Mouse (Mus musculus): ENCODE data around the gene Fzr1. TPM values are rescaled to one million over a fixed set of nuclear protein-coding genes. Genes with fewer than 3 reads are reported as not detected.

The Fzr1 gene
- polyA plus RNA-seq, 1 experiment from 2014 or later, result 83.0 TPM

GRCm38 (mm10) chr10:81383802-81384604 is 5.7 kb upstream of the Fzr1 start, which contains the start of the genes Dohh and Gm48551:
TSS of gene Dohh (plus strand) at chr10:81384428.
TSS of gene Gm48551 (plus strand) at chr10:81384466.
- peak; percentile 99 for DNase-seq (ENCODE audit: low spot score)
- peak within 1 kb of the TSS; percentile 85 for H3K9ac ChIP-seq (ENCODE audit: low read depth, low read length)
- no peaks in the 10 kb centered on the region for H3K9me3 ChIP-seq (ENCODE audit: control insufficient read depth, low read length)
- peaks cover 10% of the 10 kb centered on the region; the same call in 1 of the 2 replicates for H3K4me1 ChIP-seq (replicated peaks; ENCODE audit: control insufficient read depth, insufficient read depth, low read length)
- peak within 1 kb of the TSS; percentile 91 for H3K4me2 ChIP-seq (replicated peaks; ENCODE audit: low read depth, low read length)
- peaks cover 4% of the 10 kb centered on the region; the same call in 1 of the 2 replicates for H3K36me3 ChIP-seq (ENCODE audit: control insufficient read depth, insufficient read depth, low read length)
- peak within 1 kb of the TSS; percentile 72; the same call in 1 of the 2 replicates for H3K27ac ChIP-seq (ENCODE audit: low read depth, low read length)
- H3K27me3 ChIP-seq (ENCODE audit: control insufficient read depth, insufficient read depth, low read length), result no peaks in the 10 kb centered on the region
- H3K4me3 ChIP-seq (ENCODE audit: low read depth, low read length), result peak within 1 kb of the TSS; percentile 96
- 5% methylated on average over 51 of the region's 54 CpGs for WGBS
- ATAC-seq (ENCODE audit: low FRiP score), result peak; percentile 94

GRCm38 (mm10) chr10:81382039-81382438 is 3.7 kb upstream of the Fzr1 start:
- WGBS, result 87% methylated on average over 5 of the region's 5 CpGs
- no peak overlapping the region for H3K27ac ChIP-seq (ENCODE audit: low read depth, low read length)

DNA sequence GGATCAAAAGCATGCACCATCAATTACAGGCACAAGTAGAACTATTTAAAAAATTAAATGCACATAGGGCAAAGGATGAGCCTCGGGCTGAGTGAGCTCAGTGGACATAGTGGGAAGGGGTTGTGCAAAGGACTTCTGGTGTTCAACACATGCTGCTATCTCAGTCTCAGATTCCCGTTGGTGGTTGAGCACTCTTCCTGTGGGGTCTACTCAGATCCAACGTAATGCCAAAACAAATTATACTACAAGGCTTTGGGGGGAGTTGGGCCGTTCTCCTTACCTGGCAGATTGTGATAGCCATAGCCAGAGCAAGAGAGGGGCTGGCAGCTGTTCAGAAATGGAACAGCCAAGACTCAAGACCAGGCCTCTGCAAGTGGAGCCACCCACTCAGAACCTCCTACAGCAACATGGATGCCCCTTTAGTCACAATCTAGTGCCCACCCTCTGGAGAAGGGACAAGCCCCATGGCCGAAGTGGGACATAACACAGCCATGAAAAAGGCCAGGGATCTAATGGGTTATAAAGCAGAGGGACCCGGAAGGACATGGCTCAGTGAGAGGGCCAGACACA is 1.6 kb upstream of the Fzr1 start:
- Histone ChIP-seq H3K27ac (ENCODE audit: low read depth, low read length) (no peak overlapping the region), H3K27me3 (ENCODE audit: control insufficient read depth, insufficient read depth, low read length) (no peaks in the 10 kb centered on the region), H3K4me3 (ENCODE audit: low read depth, low read length) (no peak overlapping the region), H3K36me3 (ENCODE audit: control insufficient read depth, insufficient read depth, low read length) (no peaks in the 10 kb centered on the region), H3K9ac (ENCODE audit: low read depth, low read length) (no peak overlapping the region), H3K4me1 (replicated peaks; ENCODE audit: control insufficient read depth, insufficient read depth, low read length) (peaks cover 14% of the 10 kb centered on the region), H3K9me3 (ENCODE audit: control insufficient read depth, low read length) (no peaks in the 10 kb centered on the region), H3K4me2 (replicated peaks; ENCODE audit: low read depth, low read length) (no peak overlapping the region)
- WGBS, result 89% methylated on average over 6 of the region's 6 CpGs
- no peak for DNase-seq (ENCODE audit: low spot score)
- no peak for ATAC-seq (ENCODE audit: low FRiP score)

More at GRCm38 (mm10) chr10:81382039-81382438, 3.7 kb upstream of the Fzr1 start:
- Histone ChIP-seq H3K4me1 (replicated peaks; ENCODE audit: control insufficient read depth, insufficient read depth, low read length) (peaks cover 15% of the 10 kb centered on the region), H3K27me3 (ENCODE audit: control insufficient read depth, insufficient read depth, low read length) (no peaks in the 10 kb centered on the region), H3K9me3 (ENCODE audit: control insufficient read depth, low read length) (no peaks in the 10 kb centered on the region), H3K4me3 (ENCODE audit: low read depth, low read length) (no peak overlapping the region), H3K4me2 (replicated peaks; ENCODE audit: low read depth, low read length) (no peak overlapping the region), H3K36me3 (ENCODE audit: control insufficient read depth, insufficient read depth, low read length) (no peaks in the 10 kb centered on the region; the same call in 1 of the 2 replicates), H3K9ac (ENCODE audit: low read depth, low read length) (no peak overlapping the region)
- ATAC-seq (ENCODE audit: low FRiP score) (no peak), DNase-seq (ENCODE audit: low spot score) (no peak)

DNA sequence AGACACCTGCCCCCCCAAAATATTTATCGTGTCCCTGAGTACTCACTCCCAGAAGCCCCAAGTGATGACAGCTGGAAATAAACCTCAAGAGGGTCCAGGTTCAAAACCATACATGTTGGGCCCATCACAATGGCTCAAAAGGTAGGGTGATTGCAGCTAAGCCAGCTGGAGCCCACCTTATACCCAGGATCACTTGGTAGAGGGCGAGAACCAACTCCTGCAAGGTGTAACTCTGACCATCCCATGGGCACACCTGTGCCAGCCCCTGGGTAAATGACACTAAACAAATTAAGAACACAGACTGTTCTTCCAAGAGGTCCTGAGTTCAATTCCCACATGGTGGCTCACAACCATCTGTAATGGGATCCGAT is 852 bp upstream of the Fzr1 start:
- H3K27me3 ChIP-seq (ENCODE audit: control insufficient read depth, insufficient read depth, low read length), result no peaks in the 10 kb centered on the region
- H3K4me1 ChIP-seq (replicated peaks; ENCODE audit: control insufficient read depth, insufficient read depth, low read length), result peaks cover 13% of the 10 kb centered on the region
- H3K36me3 ChIP-seq (ENCODE audit: control insufficient read depth, insufficient read depth, low read length), result 0 out of 2 replicates have a peak, but pooled peaks cover 1% of the 10 kb centered on the region
- 60% methylated on average over 3 of the region's 3 CpGs for WGBS
- no peak for DNase-seq (ENCODE audit: low spot score)
- peak overlapping the region; percentile 51 for H3K4me2 ChIP-seq (replicated peaks; ENCODE audit: low read depth, low read length)
- no peaks in the 10 kb centered on the region for H3K9me3 ChIP-seq (ENCODE audit: control insufficient read depth, low read length)
- H3K27ac ChIP-seq (ENCODE audit: low read depth, low read length), result peak overlapping the region; percentile 65
- H3K4me3 ChIP-seq (ENCODE audit: low read depth, low read length), result peak overlapping the region; percentile 91
- H3K9ac ChIP-seq (ENCODE audit: low read depth, low read length), result peak overlapping the region; percentile 63
- no peak; the same call in 1 of the 2 replicates for ATAC-seq (ENCODE audit: low FRiP score)

- peak overlapping the region; percentile 63 for H3K9ac ChIP-seq (ENCODE audit: low read depth, low read length)
- peaks cover 13% of the 10 kb centered on the region for H3K4me1 ChIP-seq (replicated peaks; ENCODE audit: control insufficient read depth, insufficient read depth, low read length)
- DNase-seq (ENCODE audit: low spot score) (peak; percentile 100), ATAC-seq (ENCODE audit: low FRiP score) (peak; percentile 97)
- 0 out of 2 replicates have a peak, but pooled peaks cover 5% of the 10 kb centered on the region for H3K36me3 ChIP-seq (ENCODE audit: control insufficient read depth, insufficient read depth, low read length)
- WGBS, result under 1% methylated on average over 45 of the region's 46 CpGs
- H3K4me2 ChIP-seq (replicated peaks; ENCODE audit: low read depth, low read length), result peak overlapping the region; percentile 51
- no peaks in the 10 kb centered on the region for H3K27me3 ChIP-seq (ENCODE audit: control insufficient read depth, insufficient read depth, low read length)
- peak overlapping the region; percentile 91 for H3K4me3 ChIP-seq (ENCODE audit: low read depth, low read length)
- no peaks in the 10 kb centered on the region for H3K9me3 ChIP-seq (ENCODE audit: control insufficient read depth, low read length)
- peak overlapping the region; percentile 65 for H3K27ac ChIP-seq (ENCODE audit: low read depth, low read length)
Observed at GRCm38 (mm10) chr10:81378553-81379182, 352 bp upstream of the Fzr1 start.

- Histone ChIP-seq H3K9ac (ENCODE audit: low read depth, low read length) (peak overlapping the region; percentile 91), H3K4me1 (replicated peaks; ENCODE audit: control insufficient read depth, insufficient read depth, low read length) (peaks cover 13% of the 10 kb centered on the region), H3K4me3 (ENCODE audit: low read depth, low read length) (peak overlapping the region; percentile 91), H3K4me2 (replicated peaks; ENCODE audit: low read depth, low read length) (peak overlapping the region; percentile 85), H3K27ac (ENCODE audit: low read depth, low read length) (no peak overlapping the region), H3K9me3 (ENCODE audit: control insufficient read depth, low read length) (no peaks in the 10 kb centered on the region), H3K27me3 (ENCODE audit: control insufficient read depth, insufficient read depth, low read length) (no peaks in the 10 kb centered on the region), H3K36me3 (ENCODE audit: control insufficient read depth, insufficient read depth, low read length) (0 out of 2 replicates have a peak, but pooled peaks cover 7% of the 10 kb centered on the region)
- no peak for DNase-seq (ENCODE audit: low spot score)
- no peak for ATAC-seq (ENCODE audit: low FRiP score)
- 73% methylated on average over 2 of the region's 2 CpGs for WGBS
Observed at GRCm38 (mm10) chr10:81377362-81377664, 1.0 kb downstream of the Fzr1 start.

DNA sequence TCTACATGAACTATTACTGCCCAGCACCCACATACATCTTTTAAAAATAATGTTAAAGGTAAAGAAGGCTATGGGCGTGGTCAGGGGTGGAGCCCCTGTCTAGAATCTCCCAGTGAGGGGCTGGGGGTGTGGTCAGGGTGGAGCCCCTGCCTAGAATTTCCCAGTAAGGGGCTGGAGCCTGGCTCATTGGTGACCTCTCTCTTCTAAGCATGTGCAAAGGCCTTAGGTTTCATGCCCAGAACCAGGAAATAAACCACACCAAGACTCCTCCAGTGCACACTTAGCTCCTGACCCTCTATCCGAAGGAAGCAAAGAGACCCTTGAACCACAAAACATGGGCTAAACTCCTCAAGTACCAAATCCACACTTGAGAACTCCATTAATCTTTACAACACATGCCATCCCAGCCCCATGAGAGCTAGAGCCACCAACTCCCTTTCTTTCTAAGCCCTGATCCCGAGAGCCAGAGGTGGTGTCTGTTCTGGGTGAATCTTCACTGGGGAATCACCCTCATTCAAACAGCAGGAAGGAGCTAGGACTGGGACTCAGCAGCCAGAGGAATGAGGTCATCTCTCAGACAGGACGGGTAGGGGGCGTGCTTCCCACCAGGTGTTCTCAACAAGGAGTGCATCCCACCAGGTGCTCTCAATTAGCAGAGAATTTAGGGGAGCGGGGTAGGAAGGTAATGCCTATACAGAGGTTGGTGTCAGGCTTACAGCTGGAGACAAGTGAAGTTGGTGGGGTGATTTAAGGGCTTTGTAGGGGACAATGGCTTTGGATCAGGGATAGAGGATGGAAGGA is 1.6 kb downstream of the Fzr1 start:
- Histone ChIP-seq H3K4me1 (replicated peaks; ENCODE audit: control insufficient read depth, insufficient read depth, low read length) (peaks cover 13% of the 10 kb centered on the region), H3K36me3 (ENCODE audit: control insufficient read depth, insufficient read depth, low read length) (0 out of 2 replicates have a peak, but pooled peaks cover 7% of the 10 kb centered on the region), H3K4me2 (replicated peaks; ENCODE audit: low read depth, low read length) (peak overlapping the region; percentile 85), H3K9ac (ENCODE audit: low read depth, low read length) (peak overlapping the region; percentile 91), H3K4me3 (ENCODE audit: low read depth, low read length) (peak overlapping the region; percentile 91), H3K9me3 (ENCODE audit: control insufficient read depth, low read length) (no peaks in the 10 kb centered on the region), H3K27me3 (ENCODE audit: control insufficient read depth, insufficient read depth, low read length) (no peaks in the 10 kb centered on the region), H3K27ac (ENCODE audit: low read depth, low read length) (no peak overlapping the region)
- ATAC-seq (ENCODE audit: low FRiP score), result no peak
- DNase-seq (ENCODE audit: low spot score), result no peak
- 37% methylated on average over 6 of the region's 6 CpGs for WGBS

- DNase-seq (ENCODE audit: low spot score) (no peak), ATAC-seq (ENCODE audit: low FRiP score) (no peak)
- H3K36me3 ChIP-seq (ENCODE audit: control insufficient read depth, insufficient read depth, low read length), result peaks cover 16% of the 10 kb centered on the region
- peaks cover 13% of the 10 kb centered on the region for H3K4me1 ChIP-seq (replicated peaks; ENCODE audit: control insufficient read depth, insufficient read depth, low read length)
- H3K27me3 ChIP-seq (ENCODE audit: control insufficient read depth, insufficient read depth, low read length), result no peaks in the 10 kb centered on the region
- no peak overlapping the region for H3K4me3 ChIP-seq (ENCODE audit: low read depth, low read length)
- H3K9me3 ChIP-seq (ENCODE audit: control insufficient read depth, low read length), result no peaks in the 10 kb centered on the region
- 94% methylated on average over 10 of the region's 10 CpGs for WGBS
- no peak overlapping the region for H3K4me2 ChIP-seq (replicated peaks; ENCODE audit: low read depth, low read length)
- H3K27ac ChIP-seq (ENCODE audit: low read depth, low read length), result no peak overlapping the region
- no peak overlapping the region for H3K9ac ChIP-seq (ENCODE audit: low read depth, low read length)
Observed at GRCm38 (mm10) chr10:81375322-81375721, 3.0 kb downstream of the Fzr1 start.
